In the genomic region with DNA sequence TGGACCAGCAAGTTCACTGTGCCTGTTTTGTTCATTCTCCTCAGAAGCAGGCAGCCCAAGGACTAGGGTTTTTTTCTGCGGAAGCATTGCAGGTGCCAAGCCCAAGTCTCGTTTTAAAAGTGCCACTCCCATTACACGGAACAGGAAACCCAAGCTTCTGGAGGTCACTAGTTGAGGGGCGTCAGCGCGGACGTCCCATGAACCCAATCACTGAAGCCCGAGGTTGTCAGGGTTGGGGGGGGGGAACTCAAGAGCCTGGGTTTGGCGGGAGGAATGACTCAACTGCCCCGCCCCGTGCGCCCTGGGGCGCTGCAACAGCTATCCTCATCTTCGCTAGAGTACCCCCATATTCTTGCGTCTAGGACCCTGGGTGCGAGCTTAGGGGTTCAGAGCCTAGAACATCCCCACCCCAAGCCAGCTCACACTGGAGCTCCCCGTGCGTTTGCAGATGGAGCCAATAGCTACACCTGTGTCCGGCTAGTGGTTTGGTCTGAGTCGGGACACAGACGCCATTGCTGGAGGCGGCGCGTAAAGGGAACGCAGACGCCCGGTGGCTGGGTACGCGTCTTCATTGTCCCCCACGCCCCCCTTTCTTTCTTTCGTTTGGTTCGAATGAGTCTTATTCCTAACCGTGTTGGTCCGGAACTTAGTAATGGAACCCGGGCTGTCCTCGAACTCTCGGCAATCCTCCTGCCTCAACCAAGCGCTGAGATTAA, we compare ENCODE assay signal across 8 mouse cellular contexts. TPM values are rescaled to one million over a fixed set of nuclear protein-coding genes. Genes with fewer than 3 reads are reported as not detected.
DNase-seq lines count a peak whose midpoint lies in the region; ATAC-seq lines count a peak whose summit lies in the region.

No protein-coding gene starts in this region.

- DNase-seq in layer of hippocampus, adult 11-12 months (ENCODE audit: low spot score), result peak; percentile 38
- DNase-seq in layer of hippocampus, adult 9-10 months (ENCODE audit: low spot score), result no peak
- DNase-seq in cerebellum, postnatal 25 days, result peak; percentile 75 to 78
- DNase-seq in gastrocnemius, postnatal 14 days, result peak; percentile 41
- DNase-seq in liver, result peak; percentile 79
- DNase-seq in spleen, postnatal 4 days (ENCODE audit: low spot score in 2 of 2), result peak; percentile 77 to 89

- H3K9ac ChIP-seq in midbrain, embryonic 16.5 days (ENCODE audit: low read depth, low read length), result peak overlapping the region; percentile 82

- no peaks in the 10 kb centered on the region for H3K27me3 ChIP-seq in midbrain, embryonic 16.5 days (ENCODE audit: control insufficient read depth, insufficient read depth, low read depth, low read length)

- no peaks in the 10 kb centered on the region for H3K36me3 ChIP-seq in midbrain, embryonic 16.5 days (ENCODE audit: control insufficient read depth, insufficient read depth, low read length)

- intact Hi-C loops in gastrocnemius, postnatal 14 days (cut with DNase I; ENCODE audit: low total_unique reads), result no loop called here

- peak; percentile 48 for ATAC-seq in inflammation-experienced regulatory T-cells, adult 6 months
- peak; percentile 49; the same call in 1 of the 2 replicates for ATAC-seq in midbrain, embryonic 16.5 days

- peak overlapping the region; percentile 59 for H3K4me3 ChIP-seq in midbrain, embryonic 16.5 days (ENCODE audit: low read depth, low read length)

- WGBS in midbrain, embryonic 16.5 days, result 1% methylated on average over 38 of the region's 38 CpGs

- H3K27ac ChIP-seq in midbrain, embryonic 16.5 days (ENCODE audit: low read length), result peak overlapping the region; percentile 90

- H3K4me2 ChIP-seq in midbrain, embryonic 16.5 days (ENCODE audit: low read length), result peak overlapping the region; percentile 93

- H3K9me3 ChIP-seq in midbrain, embryonic 16.5 days (replicated peaks; ENCODE audit: control insufficient read depth, low read length, poor library complexity, severe bottlenecking), result no peaks in the 10 kb centered on the region

- H3K4me1 ChIP-seq in midbrain, embryonic 16.5 days (ENCODE audit: control insufficient read depth, insufficient read depth, low read length), result peaks cover 7% of the 10 kb centered on the region; the same call in 1 of the 2 replicates

RNA-seq across cellular contexts. Expression of gene Rbx1, which starts 56.1 kb away (rescaled TPM):
- total RNA-seq in gastrocnemius, postnatal 14 days (2021), result 100 to 1,000 TPM; 106 to 113 TPM
- polyA plus RNA-seq in inflammation-experienced regulatory T-cells, adult 6 months (2017; shearing (Covaris generic)), result 100 to 1,000 TPM; 313 to 388 (median 382) TPM
- 396 and 416 TPM in 2 replicates for polyA plus RNA-seq in midbrain, embryonic 16.5 days (2015; fragmentation: Nextera tagmentation; extraction: Ambion mirVana)
